Mouse (Mus musculus): ENCODE measurements around the gene Xrcc4. TPM values are rescaled to one million over a fixed set of nuclear protein-coding genes. Genes with fewer than 3 reads are reported as not detected.

Xrcc4 gene
- polyA plus RNA-seq, 1 experiment from 2014 or later = 6.9 TPM

DNA sequence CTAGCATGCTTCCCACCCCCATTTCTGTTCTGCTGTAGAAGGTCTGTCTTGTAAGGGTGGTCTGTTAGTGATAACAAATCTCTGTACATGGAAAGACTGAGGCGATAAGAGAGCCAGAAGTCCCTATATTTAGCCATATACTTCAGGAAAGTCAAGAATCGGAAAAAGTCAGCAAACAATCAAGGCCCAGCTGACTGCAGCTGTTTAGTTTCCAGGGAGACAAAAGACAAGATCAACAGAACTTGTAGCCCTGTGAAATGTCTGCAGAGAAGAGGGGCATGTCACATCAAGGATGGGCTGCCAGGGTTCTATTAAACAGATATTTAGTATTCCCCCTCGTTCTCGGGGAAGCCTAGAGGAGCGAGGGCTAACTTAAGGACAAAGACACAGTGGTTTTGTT, 354.3 kb downstream of the Xrcc4 start:
- ATAC-seq (ENCODE audit: low read depth) = no peak
- H3K36me3 ChIP-seq = no peaks in the 10 kb centered on the region
- H3K4me3 ChIP-seq (replicated peaks) = no peak overlapping the region

DNA sequence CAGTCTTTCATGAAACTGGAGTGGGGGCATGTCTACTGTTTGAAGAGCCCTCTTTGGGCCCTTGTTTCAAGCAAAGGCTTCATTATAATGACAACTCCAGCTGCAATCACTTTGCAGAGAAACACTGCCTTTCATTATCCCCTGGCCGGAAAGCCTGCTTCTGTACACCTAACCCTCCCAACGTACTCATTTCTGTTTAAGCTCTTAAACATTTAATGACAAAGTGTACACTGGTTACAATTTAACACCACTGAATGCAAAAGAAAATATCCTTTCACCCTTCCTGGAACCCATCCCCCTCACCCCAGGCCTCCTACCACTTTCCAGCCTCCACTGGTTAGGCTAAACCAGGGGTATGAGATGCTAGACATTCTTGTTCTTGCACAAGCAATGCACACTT, 362.9 kb downstream of the Xrcc4 start:
- Histone ChIP-seq H3K9ac (no peak overlapping the region), H3K27me3 (no peaks in the 10 kb centered on the region), H3K27ac (no peak overlapping the region), H3K36me3 (no peaks in the 10 kb centered on the region), H3K4me2 (no peak overlapping the region), H3K4me3 (replicated peaks) (no peak overlapping the region), H3K4me1 (replicated peaks) (no peaks in the 10 kb centered on the region), H3K9me3 (replicated peaks) (no peaks in the 10 kb centered on the region)
- ATAC-seq (ENCODE audit: low read depth) = no peak
- 68% methylated on average over 2 of the region's 2 CpGs for WGBS (ENCODE audit: insufficient replicate concordance)
- DNase-seq = no peak

More for the DNA sequence above, 354.3 kb downstream of the Xrcc4 start:
- Histone ChIP-seq H3K4me2 (no peak overlapping the region), H3K27me3 (peaks cover 17% of the 10 kb centered on the region), H3K9me3 (replicated peaks) (no peaks in the 10 kb centered on the region), H3K9ac (no peak overlapping the region), H3K4me1 (replicated peaks) (peaks cover 12% of the 10 kb centered on the region), H3K27ac (no peak overlapping the region)
- DNase-seq = no peak
- 45% methylated on average over 5 of the region's 5 CpGs for WGBS (ENCODE audit: insufficient replicate concordance)

Other genes with a start within 250 kb of the Xrcc4 start
- 25.6 and 27.9 TPM in 2 replicates for gene Tmem167, start 485 bp downstream of the Xrcc4 start, polyA plus RNA-seq (2015; fragmentation: Nextera tagmentation; extraction: Ambion mirVana)

All from liver, embryonic 13.5 days (tissue).